Mouse (Mus musculus) lung, postnatal 25 days (tissue): ENCODE measurements at regions not wholly inside any gene's neighbourhood (a gene's known extent, or its start where the extent isn't known, plus 50 kb on each side); places are given as distances from the start of the nearest gene placed in this dataset.

Experiments used
- DNase-seq: peaks from one replicate; pipeline ENCODE4 v3.0.0; 2022; ENCODE audit warnings: low spot score

GRCm38 (mm10) chr13:78717686-78718431, 518.3 kb upstream of the Nr2f1 start:
- no peak for DNase-seq

- no peak for DNase-seq
These were observed 517.6 kb upstream of the Nr2f1 start for GRCm38 (mm10) chr13:78717159-78717558.

- no peak for DNase-seq
These were observed 505.1 kb upstream of the Nr2f1 start for GRCm38 (mm10) chr13:78704693-78705092.

- no peak for DNase-seq
These were observed 498.4 kb upstream of the Nr2f1 start for GRCm38 (mm10) chr13:78697814-78698519.

- DNase-seq, result peak; percentile 30
These were observed 479.8 kb upstream of the Nr2f1 start for GRCm38 (mm10) chr13:78679255-78679895.

- DNase-seq, result no peak
These were observed 478.7 kb upstream of the Nr2f1 start for GRCm38 (mm10) chr13:78678241-78678640.

- no peak for DNase-seq
These were observed 458.7 kb upstream of the Nr2f1 start for GRCm38 (mm10) chr13:78658285-78658684.

- no peak for DNase-seq
These were observed 457.2 kb upstream of the Nr2f1 start for GRCm38 (mm10) chr13:78656766-78657165.

GRCm38 (mm10) chr13:78656196-78656595, 456.6 kb upstream of the Nr2f1 start:
- DNase-seq, result no peak

- no peak for DNase-seq
These were observed 451.3 kb upstream of the Nr2f1 start for GRCm38 (mm10) chr13:78650824-78651223.

GRCm38 (mm10) chr13:78644556-78644955, 445.0 kb upstream of the Nr2f1 start:
- peak; percentile 0 for DNase-seq

- no peak for DNase-seq
These were observed 443.5 kb upstream of the Nr2f1 start for GRCm38 (mm10) chr13:78643023-78643422.

- no peak for DNase-seq
These were observed 442.8 kb upstream of the Nr2f1 start for GRCm38 (mm10) chr13:78642443-78642729.

- DNase-seq, result no peak
These were observed 442.3 kb upstream of the Nr2f1 start for GRCm38 (mm10) chr13:78641687-78642442.

- no peak for DNase-seq
These were observed 440.8 kb upstream of the Nr2f1 start for GRCm38 (mm10) chr13:78640340-78640739.

- no peak for DNase-seq
These were observed 438.9 kb upstream of the Nr2f1 start for GRCm38 (mm10) chr13:78638462-78638861.

- no peak for DNase-seq
These were observed 432.1 kb upstream of the Nr2f1 start for GRCm38 (mm10) chr13:78631609-78632008.

GRCm38 (mm10) chr13:78629041-78629727, 429.6 kb upstream of the Nr2f1 start:
- no peak for DNase-seq

GRCm38 (mm10) chr13:78623652-78624051, 424.1 kb upstream of the Nr2f1 start:
- no peak for DNase-seq

GRCm38 (mm10) chr13:78602861-78603211, 403.3 kb upstream of the Nr2f1 start:
- DNase-seq, result no peak

- no peak for DNase-seq
These were observed 402.8 kb upstream of the Nr2f1 start for GRCm38 (mm10) chr13:78602211-78602860.
